Mouse (Mus musculus) embryonic facial prominence, embryonic 13.5 days (tissue): ENCODE measurements around the gene Ube2v1. TPM values are rescaled to one million over a fixed set of nuclear protein-coding genes. Genes with fewer than 3 reads are reported as not detected.

Source experiments
- ATAC-seq: fragments of 200-750 bp; cut with Nextera tagmentation; 2 replicates; pipeline ENCODE4 v1.8.0; 2017; ENCODE audit warnings: low read depth; ENCODE audit not compliant: insufficient number of reproducible peaks, insufficient read depth, low FRiP score, low TSS enrichment
- H3K27ac ChIP-seq: fragments of 300-500 bp; sonication (generic); 2 replicates; pipeline ENCODE4 v1.5.1; 2015; ENCODE audit warnings: moderate library complexity, mild to moderate bottlenecking, inconsistent platforms
- H3K27me3 ChIP-seq: fragments of 300-500 bp; sonication (generic); 2 replicates; pipeline ENCODE4 v1.6.1; 2015; ENCODE audit warnings: mild to moderate bottlenecking, inconsistent platforms
- H3K36me3 ChIP-seq: fragments of 300-500 bp; sonication (generic); 2 replicates; pipeline ENCODE4 v1.6.1; 2015; ENCODE audit warnings: mild to moderate bottlenecking, inconsistent platforms
- H3K4me1 ChIP-seq: fragments of 300-500 bp; sonication (generic); 2 replicates; pipeline ENCODE4 v1.6.1; 2015; ENCODE audit warnings: inconsistent platforms
- H3K4me2 ChIP-seq: fragments of 300-500 bp; sonication (generic); 2 replicates; pipeline ENCODE4 v1.6.1; 2015; ENCODE audit warnings: moderate library complexity, mild to moderate bottlenecking, inconsistent platforms
- H3K4me3 ChIP-seq: fragments of 300-500 bp; sonication (generic); 2 replicates; pipeline ENCODE4 v1.5.1; 2015; ENCODE audit warnings: mild to moderate bottlenecking, inconsistent platforms
- H3K9ac ChIP-seq: fragments of 300-500 bp; sonication (generic); 2 replicates; pipeline ENCODE4 v1.6.1; 2015; ENCODE audit warnings: mild to moderate bottlenecking, inconsistent platforms
- H3K9me3 ChIP-seq: fragments of 300-500 bp; sonication (generic); 2 replicates; pipeline ENCODE4 v1.6.1; 2016; ENCODE audit warnings: inconsistent platforms
- WGBS: fragments of 180-500 bp; shearing (Covaris S2); methylation state at CpG from one replicate; pipeline ENCODE4 v1.1.7; 2015; ENCODE audit warnings: mixed read lengths; 5-methylcytosine and 5-hydroxymethylcytosine counted together
- polyA plus RNA-seq: library from polyadenylated mRNA; unstranded; fragments of >200 nt; fragmentation: Nextera tagmentation; extraction: Ambion mirVana; gene quantifications from 2 replicates; pipeline ENCODE4 v1.2.1, GENCODE M21; 2015

Gene Ube2v1
- 243 and 262 TPM in 2 replicates for polyA plus RNA-seq

GRCm38 (mm10) chr2:167631591-167632448, at the start of gene Ube2v1:
Gene Ube2v1, minus strand, starts transcription at chr2:167632095.
- peak; percentile 86 for ATAC-seq
- H3K9ac ChIP-seq, result peak within 1 kb of the TSS; percentile 94
- peaks cover 46% of the 10 kb centered on the region for H3K4me1 ChIP-seq
- no peaks in the 10 kb centered on the region for H3K27me3 ChIP-seq
- H3K36me3 ChIP-seq, result peaks cover 21% of the 10 kb centered on the region
- peak within 1 kb of the TSS; percentile 90 for H3K27ac ChIP-seq
- WGBS, result 1% methylated on average over 80 of the region's 87 CpGs
- peak within 1 kb of the TSS; percentile 94 for H3K4me3 ChIP-seq
- H3K9me3 ChIP-seq, result no peaks in the 10 kb centered on the region
- peak within 1 kb of the TSS; percentile 69 for H3K4me2 ChIP-seq

GRCm38 (mm10) chr2:167680657-167681056, 48.8 kb upstream of the Ube2v1 start:
- no peaks in the 10 kb centered on the region for H3K4me1 ChIP-seq
- no peak overlapping the region for H3K27ac ChIP-seq
- H3K4me2 ChIP-seq, result no peak overlapping the region
- H3K9me3 ChIP-seq, result no peaks in the 10 kb centered on the region
- ATAC-seq, result no peak
- no peaks in the 10 kb centered on the region for H3K36me3 ChIP-seq
- H3K4me3 ChIP-seq, result no peak overlapping the region
- WGBS, result 40% methylated on average over 5 of the region's 5 CpGs
- H3K9ac ChIP-seq, result no peak overlapping the region
- no peaks in the 10 kb centered on the region for H3K27me3 ChIP-seq

- H3K9ac ChIP-seq, result no peak overlapping the region
- no peaks in the 10 kb centered on the region for H3K36me3 ChIP-seq
- no peak overlapping the region for H3K4me2 ChIP-seq
- peak; percentile 75 for ATAC-seq
- H3K9me3 ChIP-seq, result no peaks in the 10 kb centered on the region
- H3K4me1 ChIP-seq, result no peaks in the 10 kb centered on the region
- no peaks in the 10 kb centered on the region for H3K27me3 ChIP-seq
- 1% methylated on average over 13 of the region's 13 CpGs for WGBS
- no peak overlapping the region for H3K4me3 ChIP-seq
- no peak overlapping the region for H3K27ac ChIP-seq
Observed at GRCm38 (mm10) chr2:167679902-167680430, 48.1 kb upstream of the Ube2v1 start.

- no peak for ATAC-seq
- WGBS, result 47% methylated on average over 5 of the region's 5 CpGs
- no peak overlapping the region for H3K27ac ChIP-seq
Observed at GRCm38 (mm10) chr2:167678600-167678999, 46.7 kb upstream of the Ube2v1 start.

GRCm38 (mm10) chr2:167675120-167675909, 43.4 kb upstream of the Ube2v1 start:
- H3K27ac ChIP-seq, result no peak overlapping the region
- WGBS, result 34% methylated on average over 14 of the region's 14 CpGs
- no peaks in the 10 kb centered on the region for H3K27me3 ChIP-seq
- H3K4me1 ChIP-seq, result no peaks in the 10 kb centered on the region
- ATAC-seq, result no peak
- H3K4me3 ChIP-seq, result no peak overlapping the region
- no peak overlapping the region for H3K9ac ChIP-seq
- H3K4me2 ChIP-seq, result no peak overlapping the region
- H3K36me3 ChIP-seq, result no peaks in the 10 kb centered on the region
- H3K9me3 ChIP-seq, result no peaks in the 10 kb centered on the region

More at GRCm38 (mm10) chr2:167678600-167678999, 46.7 kb upstream of the Ube2v1 start:
- no peaks in the 10 kb centered on the region for H3K36me3 ChIP-seq
- no peak overlapping the region for H3K4me3 ChIP-seq
- H3K4me2 ChIP-seq, result no peak overlapping the region
- H3K9me3 ChIP-seq, result no peaks in the 10 kb centered on the region
- H3K4me1 ChIP-seq, result no peaks in the 10 kb centered on the region
- H3K9ac ChIP-seq, result no peak overlapping the region
- H3K27me3 ChIP-seq, result no peaks in the 10 kb centered on the region

GRCm38 (mm10) chr2:167672212-167672685, 40.4 kb upstream of the Ube2v1 start:
- no peaks in the 10 kb centered on the region for H3K36me3 ChIP-seq
- H3K27me3 ChIP-seq, result no peaks in the 10 kb centered on the region
- no peaks in the 10 kb centered on the region for H3K9me3 ChIP-seq
- no peak overlapping the region for H3K27ac ChIP-seq
- H3K9ac ChIP-seq, result no peak overlapping the region
- no peak overlapping the region for H3K4me2 ChIP-seq
- H3K4me1 ChIP-seq, result no peaks in the 10 kb centered on the region
- no peak overlapping the region for H3K4me3 ChIP-seq
- no peak for ATAC-seq
- WGBS, result 38% methylated on average over 13 of the region's 13 CpGs

GRCm38 (mm10) chr2:167671101-167671633, 39.3 kb upstream of the Ube2v1 start:
- no peak for ATAC-seq
- H3K4me3 ChIP-seq, result no peak overlapping the region
- no peaks in the 10 kb centered on the region for H3K9me3 ChIP-seq
- H3K27ac ChIP-seq, result no peak overlapping the region
- H3K27me3 ChIP-seq, result no peaks in the 10 kb centered on the region
- no peak overlapping the region for H3K9ac ChIP-seq
- no peaks in the 10 kb centered on the region for H3K36me3 ChIP-seq
- no peak overlapping the region for H3K4me2 ChIP-seq
- 79% methylated on average over 5 of the region's 5 CpGs for WGBS
- H3K4me1 ChIP-seq, result no peaks in the 10 kb centered on the region

- Histone ChIP-seq H3K9ac (no peak overlapping the region), H3K27me3 (no peaks in the 10 kb centered on the region), H3K9me3 (no peaks in the 10 kb centered on the region), H3K36me3 (no peaks in the 10 kb centered on the region), H3K4me2 (no peak overlapping the region), H3K27ac (no peak overlapping the region), H3K4me3 (no peak overlapping the region), H3K4me1 (no peaks in the 10 kb centered on the region)
- no peak for ATAC-seq
- 73% methylated on average over 4 of the region's 4 CpGs for WGBS
Observed at GRCm38 (mm10) chr2:167669398-167669797, 37.5 kb upstream of the Ube2v1 start.

- no peaks in the 10 kb centered on the region for H3K27me3 ChIP-seq
- ATAC-seq, result no peak
- WGBS, result 83% methylated on average over 5 of the region's 5 CpGs
Observed at GRCm38 (mm10) chr2:167668426-167668825, 36.5 kb upstream of the Ube2v1 start.

GRCm38 (mm10) chr2:167665972-167666713, 34.2 kb upstream of the Ube2v1 start:
- H3K9me3 ChIP-seq, result no peaks in the 10 kb centered on the region
- H3K4me3 ChIP-seq, result no peak overlapping the region
- no peak overlapping the region for H3K27ac ChIP-seq
- no peak overlapping the region for H3K9ac ChIP-seq
- 65% methylated on average over 18 of the region's 18 CpGs for WGBS
- H3K4me2 ChIP-seq, result no peak overlapping the region
- peaks cover 8% of the 10 kb centered on the region for H3K27me3 ChIP-seq
- H3K36me3 ChIP-seq, result no peaks in the 10 kb centered on the region
- peaks cover 8% of the 10 kb centered on the region; the same call in 1 of the 2 replicates for H3K4me1 ChIP-seq
- ATAC-seq, result no peak

More at GRCm38 (mm10) chr2:167668426-167668825, 36.5 kb upstream of the Ube2v1 start:
- no peak overlapping the region for H3K27ac ChIP-seq
- H3K4me1 ChIP-seq, result no peaks in the 10 kb centered on the region
- H3K4me2 ChIP-seq, result no peak overlapping the region
- H3K9me3 ChIP-seq, result no peaks in the 10 kb centered on the region
- no peak overlapping the region for H3K9ac ChIP-seq
- no peak overlapping the region for H3K4me3 ChIP-seq
- no peaks in the 10 kb centered on the region for H3K36me3 ChIP-seq

- Histone ChIP-seq H3K9me3 (no peaks in the 10 kb centered on the region), H3K4me2 (no peak overlapping the region), H3K27ac (no peak overlapping the region), H3K4me1 (peaks cover 34% of the 10 kb centered on the region), H3K27me3 (peaks cover 8% of the 10 kb centered on the region), H3K4me3 (no peak overlapping the region), H3K9ac (no peak overlapping the region), H3K36me3 (peaks cover 5% of the 10 kb centered on the region; the same call in 1 of the 2 replicates)
- WGBS, result 49% methylated on average over 6 of the region's 6 CpGs
- no peak for ATAC-seq
Observed at GRCm38 (mm10) chr2:167662713-167663112, 30.8 kb upstream of the Ube2v1 start.
